Mouse (Mus musculus) liver, adult 2 months (tissue): Measurements from ENCODE around the gene Rin3.

ENCODE experiments used
- CTCF ChIP-seq: fragments of 200-500 bp; IDR thresholded peaks from 2 replicates; pipeline ENCODE4 v1.5.1; 2011; ENCODE audit warnings: low read depth, low read length, control low read depth
- POLR2A ChIP-seq: fragments of 200-500 bp; IDR thresholded peaks from 2 replicates; pipeline ENCODE4 v1.6.1; 2011; ENCODE audit warnings: low read length, control low read depth; ENCODE audit not compliant: insufficient read depth; ENCODE audit errors: extremely low read depth

- TF ChIP-seq POLR2A (no peak), CTCF (no peak)
Measured at GRCm38 (mm10) chr12:102308457-102309011, 25.7 kb downstream of the Rin3 start.
